Mouse (Mus musculus) thymus, adult 18-20 months (tissue): ENCODE data around the gene Amotl2.
"Not testable (repeated sequence)": the region's sequence is repeated elsewhere in the genome, so short reads cannot be mapped to it uniquely, and the experiment has no call there.

ENCODE experiments used
- DNase-seq, 2 experiments: peaks; one replicate each; pipeline ENCODE4 v3.0.0; 2022; ENCODE audit warnings: mixed read lengths in 2 of 2

Amotl2 gene

GRCm38 (mm10) chr9:102735231-102735630, 18.8 kb downstream of the Amotl2 start:
- DNase-seq = no peak

- DNase-seq = no peak
These were observed 19.5 kb downstream of the Amotl2 start for GRCm38 (mm10) chr9:102735996-102736395.

GRCm38 (mm10) chr9:102737405-102737804, 20.9 kb downstream of the Amotl2 start:
- DNase-seq = no peak

DNA sequence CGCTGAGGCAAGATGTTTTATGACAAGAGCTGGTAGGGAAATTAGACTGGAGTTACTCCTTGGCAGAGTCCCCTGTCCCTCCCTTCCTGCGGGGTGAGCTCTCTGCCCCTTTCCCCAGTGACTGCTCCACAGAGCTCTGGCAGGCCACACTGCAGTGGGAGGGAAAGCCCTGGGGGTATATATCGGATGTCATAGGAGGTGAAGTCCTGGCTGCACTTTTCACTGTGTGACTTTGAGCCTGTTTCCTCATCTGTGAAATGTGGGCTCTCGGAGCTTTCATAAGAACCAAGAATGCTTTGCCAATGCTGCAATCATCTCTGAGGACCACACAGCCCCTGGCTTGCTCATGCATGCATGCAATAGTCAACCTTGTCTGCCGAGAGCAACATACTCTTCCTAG, 30.3 kb downstream of the Amotl2 start:
- DNase-seq = no peak

DNA sequence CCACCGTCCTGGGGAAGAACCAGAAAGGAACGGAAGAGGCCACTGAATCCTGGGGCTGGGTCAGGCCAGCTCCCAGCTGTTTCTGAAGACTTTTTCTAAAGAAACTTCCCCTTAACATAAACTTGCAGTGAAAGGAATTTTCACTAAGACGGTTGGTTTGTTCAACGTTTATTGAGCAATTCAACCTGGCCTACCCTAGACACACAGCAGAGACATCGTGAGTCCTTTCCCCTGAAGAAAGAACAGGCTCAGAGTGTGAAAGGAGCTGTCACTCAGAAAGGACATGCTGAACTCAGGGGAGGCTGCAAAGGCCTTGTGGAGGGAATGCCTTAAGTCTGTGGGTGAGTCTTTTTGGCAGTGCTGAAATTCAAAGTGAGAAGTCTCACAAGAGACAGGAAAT, 31.4 kb downstream of the Amotl2 start:
- DNase-seq = no peak

GRCm38 (mm10) chr9:102749216-102749615, 32.7 kb downstream of the Amotl2 start:
- DNase-seq = no peak

- no peak for DNase-seq
These were observed 35.3 kb downstream of the Amotl2 start for GRCm38 (mm10) chr9:102751632-102752303.

DNA sequence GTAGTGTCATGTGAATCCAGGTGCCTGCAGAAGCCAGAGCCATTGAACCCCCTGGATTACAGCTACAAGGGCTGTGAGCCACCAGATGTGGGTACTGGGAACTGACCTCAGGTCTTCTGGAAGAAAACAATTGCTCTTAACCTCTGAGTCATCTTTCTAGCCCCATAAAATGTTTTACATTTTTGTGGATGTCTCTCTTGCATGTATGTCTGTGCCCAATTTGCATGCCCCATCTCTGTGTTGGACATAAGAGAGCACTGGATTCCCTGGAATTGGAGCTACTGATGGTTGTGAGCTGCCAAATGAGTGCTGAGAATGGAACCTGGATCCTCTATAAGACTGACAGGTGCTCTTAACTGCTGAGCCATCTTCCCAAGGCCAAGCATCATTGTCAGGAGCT, 36.8 kb downstream of the Amotl2 start:
- no peak for DNase-seq

- DNase-seq = no peak
These were observed 38.7 kb downstream of the Amotl2 start for GRCm38 (mm10) chr9:102755161-102755560.

DNA sequence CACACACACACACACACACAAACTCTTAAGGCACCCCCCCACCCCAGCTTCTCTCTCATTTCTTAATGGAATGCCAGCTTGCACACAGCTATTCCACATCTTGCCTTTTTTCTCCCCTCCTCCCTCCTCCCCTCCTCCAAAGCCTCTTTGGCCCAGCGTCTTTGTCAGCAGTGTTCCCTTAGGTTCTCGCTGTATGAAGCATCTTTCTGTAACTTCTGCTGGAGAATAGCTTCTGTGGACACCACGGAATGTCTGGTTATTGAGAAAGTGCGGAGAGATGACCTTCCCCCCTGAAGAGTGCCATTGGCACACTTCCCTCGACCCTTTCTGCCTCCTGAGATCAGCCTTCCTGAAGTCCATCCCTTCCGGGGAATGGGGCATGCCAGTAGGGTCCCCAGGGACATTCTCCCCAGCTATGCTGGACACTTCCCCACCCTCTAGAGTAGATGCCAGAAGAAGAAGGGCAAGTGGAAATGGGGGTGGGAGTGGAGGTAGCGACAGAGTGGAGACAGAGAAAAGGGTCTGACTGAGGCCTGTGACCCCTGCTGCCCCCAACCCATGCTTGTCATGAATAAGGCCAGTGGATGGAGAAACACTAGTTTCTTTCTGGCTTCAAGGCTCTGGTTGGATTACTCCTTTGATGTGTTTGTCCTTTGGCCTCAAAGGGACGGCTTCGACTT, 39.3 kb downstream of the Amotl2 start:
- no peak for DNase-seq

- no peak for DNase-seq
These were observed 39.9 kb downstream of the Amotl2 start for GRCm38 (mm10) chr9:102756352-102756751.

DNA sequence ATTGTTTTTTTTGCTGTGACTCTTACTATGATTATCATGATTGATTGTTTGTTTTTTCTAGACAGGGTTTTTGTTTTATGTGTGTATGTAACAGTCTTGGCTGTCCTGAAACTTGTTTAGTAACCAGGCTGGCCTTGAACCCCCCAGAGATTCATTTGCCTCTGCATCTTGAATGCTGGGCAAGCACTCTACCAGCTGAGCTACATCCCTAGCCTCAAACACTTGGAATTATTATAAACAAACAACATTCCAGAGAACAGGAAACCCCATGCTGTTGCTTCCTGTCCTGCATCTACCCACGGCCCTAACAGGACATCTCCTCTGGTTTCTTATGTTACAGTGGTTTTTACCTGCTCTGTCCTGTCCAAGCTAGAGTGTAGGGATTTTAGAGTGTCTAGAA, 42.4 kb downstream of the Amotl2 start:
- DNase-seq = no peak

DNA sequence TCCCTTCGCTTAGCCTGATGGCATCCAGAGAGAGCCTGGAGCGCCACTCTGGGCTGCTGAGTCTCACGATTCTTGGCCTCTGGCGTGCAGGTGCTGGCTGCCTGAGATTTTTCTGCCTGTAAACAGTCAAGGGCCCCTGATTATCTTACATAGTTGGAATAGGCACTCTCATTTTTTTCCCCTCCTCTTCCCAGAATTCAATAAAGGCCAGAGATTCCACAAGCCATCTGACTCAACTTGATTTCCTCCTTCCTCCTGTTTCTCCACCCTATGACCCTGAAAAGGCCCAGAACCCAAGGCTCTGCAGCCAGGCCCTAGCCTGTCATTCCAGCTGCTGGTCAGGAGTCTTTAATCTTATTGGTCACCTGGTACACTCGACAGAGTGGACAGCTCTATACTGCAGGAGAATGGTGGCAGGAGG, 43.1 kb downstream of the Amotl2 start:
- no peak for DNase-seq

- DNase-seq = no peak
These were observed 45.1 kb downstream of the Amotl2 start for GRCm38 (mm10) chr9:102761599-102761998.

GRCm38 (mm10) chr9:102762836-102763235, 46.4 kb downstream of the Amotl2 start:
- no peak for DNase-seq

- no peak for DNase-seq
These were observed 47.0 kb downstream of the Amotl2 start for GRCm38 (mm10) chr9:102763520-102763919.

DNA sequence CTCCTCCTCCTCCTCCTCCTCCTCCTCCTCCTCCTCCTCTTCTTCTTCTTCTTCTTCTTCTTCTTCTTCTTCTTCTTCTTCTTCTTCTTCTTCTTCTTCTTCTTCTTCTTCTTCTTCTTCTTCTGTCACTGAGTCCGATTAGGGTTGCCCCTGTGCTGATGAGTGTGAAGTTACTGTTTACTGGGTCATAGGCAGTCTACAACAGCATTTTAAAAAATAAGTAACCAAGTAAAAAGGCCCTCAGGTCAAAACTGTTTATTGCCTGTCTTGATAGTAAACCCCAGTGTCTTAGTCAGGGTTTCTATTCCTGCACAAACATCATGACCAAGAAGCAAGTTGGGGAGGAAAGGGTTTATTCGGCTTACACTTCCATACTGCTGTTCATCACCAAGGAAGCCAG, 48.1 kb downstream of the Amotl2 start:
- not testable (repeated sequence) for DNase-seq

- no peak for DNase-seq
These were observed 50.3 kb downstream of the Amotl2 start for GRCm38 (mm10) chr9:102766741-102767140.

GRCm38 (mm10) chr9:102769257-102769656, 52.8 kb downstream of the Amotl2 start:
- no peak for DNase-seq

DNA sequence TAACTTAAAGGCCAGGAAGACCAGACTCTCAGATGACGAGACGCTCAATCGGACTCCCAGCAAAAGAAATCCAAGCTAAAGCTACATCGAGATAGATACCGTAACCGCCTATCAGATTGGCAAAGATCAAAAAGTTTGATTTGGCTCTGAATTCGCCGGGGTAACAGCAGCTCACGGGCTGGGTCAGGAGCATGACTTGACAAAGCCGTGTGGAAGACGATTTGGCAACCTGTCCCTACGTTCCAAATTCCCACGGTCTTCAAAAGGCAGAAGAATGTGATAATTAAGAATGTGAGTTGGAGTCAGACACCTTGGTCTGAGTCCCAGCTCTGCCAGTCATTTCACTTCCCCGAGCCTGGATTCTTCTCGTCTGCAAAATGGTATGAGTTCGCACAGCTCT, 53.7 kb downstream of the Amotl2 start:
- no peak for DNase-seq

GRCm38 (mm10) chr9:102771308-102771895, 54.9 kb downstream of the Amotl2 start:
- DNase-seq = no peak

GRCm38 (mm10) chr9:102777631-102778591, 61.4 kb downstream of the Amotl2 start:
- no peak for DNase-seq

- DNase-seq = peak; percentile 37 to 39
These were observed 63.0 kb downstream of the Amotl2 start for GRCm38 (mm10) chr9:102779493-102779892.
